Mouse (Mus musculus): ENCODE measurements at regions not wholly inside any gene's neighbourhood (a gene's known extent, or its start where the extent isn't known, plus 50 kb on each side); places are given as distances from the start of the nearest gene placed in this dataset.

GRCm38 (mm10) chr13:110802841-110803240, 408.0 kb downstream of the Plk2 start:
- H3K27ac ChIP-seq (ENCODE audit: poor library complexity, severe bottlenecking): no peak overlapping the region
- H3K36me3 ChIP-seq: no peaks in the 10 kb centered on the region
- no peaks in the 10 kb centered on the region for H3K27me3 ChIP-seq (replicated peaks)
- peaks cover 12% of the 10 kb centered on the region for H3K4me1 ChIP-seq (replicated peaks)
- H3K9me3 ChIP-seq (replicated peaks): no peaks in the 10 kb centered on the region
- no peak for ATAC-seq (ENCODE audit: insufficient number of reproducible peaks, low FRiP score)
- WGBS: 71% methylated on average over 6 of the region's 6 CpGs
- H3K4me3 ChIP-seq: no peak overlapping the region
- H3K4me2 ChIP-seq: no peak overlapping the region
- no peak overlapping the region for H3K9ac ChIP-seq

GRCm38 (mm10) chr13:110812401-110812800, 417.6 kb downstream of the Plk2 start:
- Histone ChIP-seq H3K9me3 (replicated peaks) (no peaks in the 10 kb centered on the region), H3K27ac (ENCODE audit: poor library complexity, severe bottlenecking) (no peak overlapping the region), H3K4me1 (replicated peaks) (no peaks in the 10 kb centered on the region), H3K4me3 (no peak overlapping the region), H3K27me3 (replicated peaks) (no peaks in the 10 kb centered on the region), H3K9ac (no peak overlapping the region), H3K4me2 (no peak overlapping the region), H3K36me3 (no peaks in the 10 kb centered on the region)
- 75% methylated on average over 6 of the region's 6 CpGs for WGBS
- no peak for ATAC-seq (ENCODE audit: insufficient number of reproducible peaks, low FRiP score)

GRCm38 (mm10) chr13:110814066-110814465, 419.2 kb downstream of the Plk2 start:
- H3K9ac ChIP-seq: no peak overlapping the region
- no peaks in the 10 kb centered on the region for H3K4me1 ChIP-seq (replicated peaks)
- H3K27ac ChIP-seq (ENCODE audit: poor library complexity, severe bottlenecking): no peak overlapping the region
- no peak overlapping the region for H3K4me3 ChIP-seq
- WGBS: 82% methylated on average over 1 of the region's 1 CpGs
- ATAC-seq (ENCODE audit: insufficient number of reproducible peaks, low FRiP score): no peak
- H3K27me3 ChIP-seq (replicated peaks): no peaks in the 10 kb centered on the region
- no peak overlapping the region for H3K4me2 ChIP-seq
- no peaks in the 10 kb centered on the region for H3K9me3 ChIP-seq (replicated peaks)
- H3K36me3 ChIP-seq: no peaks in the 10 kb centered on the region

GRCm38 (mm10) chr13:110819301-110819862, 424.5 kb downstream of the Plk2 start:
- H3K4me3 ChIP-seq: no peak overlapping the region
- H3K36me3 ChIP-seq: no peaks in the 10 kb centered on the region
- 55% methylated on average over 2 of the region's 2 CpGs for WGBS
- H3K27me3 ChIP-seq (replicated peaks): no peaks in the 10 kb centered on the region
- H3K4me2 ChIP-seq: no peak overlapping the region
- ATAC-seq (ENCODE audit: insufficient number of reproducible peaks, low FRiP score): no peak
- H3K27ac ChIP-seq (ENCODE audit: poor library complexity, severe bottlenecking): no peak overlapping the region
- H3K9ac ChIP-seq: no peak overlapping the region
- H3K4me1 ChIP-seq (replicated peaks): no peaks in the 10 kb centered on the region
- H3K9me3 ChIP-seq (replicated peaks): no peaks in the 10 kb centered on the region

GRCm38 (mm10) chr13:110824878-110825277, 429.9 kb upstream of the Actbl2 start:
- no peaks in the 10 kb centered on the region for H3K27me3 ChIP-seq (replicated peaks)
- H3K27ac ChIP-seq (ENCODE audit: poor library complexity, severe bottlenecking): no peak overlapping the region
- H3K36me3 ChIP-seq: no peaks in the 10 kb centered on the region
- H3K4me3 ChIP-seq: no peak overlapping the region
- H3K9me3 ChIP-seq (replicated peaks): no peaks in the 10 kb centered on the region
- no peak overlapping the region for H3K9ac ChIP-seq
- H3K4me2 ChIP-seq: no peak overlapping the region
- 78% methylated on average over 9 of the region's 9 CpGs for WGBS
- no peak for ATAC-seq (ENCODE audit: insufficient number of reproducible peaks, low FRiP score)
- H3K4me1 ChIP-seq (replicated peaks): no peaks in the 10 kb centered on the region

GRCm38 (mm10) chr13:110832442-110832841, 422.4 kb upstream of the Actbl2 start:
- Histone ChIP-seq H3K27me3 (replicated peaks) (no peaks in the 10 kb centered on the region), H3K4me3 (no peak overlapping the region), H3K9me3 (replicated peaks) (peaks cover 3% of the 10 kb centered on the region; the same call in 1 of the 2 replicates), H3K27ac (ENCODE audit: poor library complexity, severe bottlenecking) (no peak overlapping the region), H3K9ac (no peak overlapping the region), H3K36me3 (no peaks in the 10 kb centered on the region), H3K4me1 (replicated peaks) (no peaks in the 10 kb centered on the region), H3K4me2 (no peak overlapping the region)
- WGBS: 76% methylated on average over 5 of the region's 5 CpGs
- ATAC-seq (ENCODE audit: insufficient number of reproducible peaks, low FRiP score): no peak

- Histone ChIP-seq H3K27ac (ENCODE audit: poor library complexity, severe bottlenecking) (no peak overlapping the region), H3K4me3 (no peak overlapping the region), H3K9ac (no peak overlapping the region), H3K4me1 (replicated peaks) (no peaks in the 10 kb centered on the region), H3K4me2 (no peak overlapping the region), H3K36me3 (no peaks in the 10 kb centered on the region), H3K27me3 (replicated peaks) (no peaks in the 10 kb centered on the region), H3K9me3 (replicated peaks) (no peaks in the 10 kb centered on the region)
- ATAC-seq (ENCODE audit: insufficient number of reproducible peaks, low FRiP score): no peak
- WGBS: 80% methylated on average over 7 of the region's 7 CpGs
Observed at GRCm38 (mm10) chr13:110836936-110837335, 417.9 kb upstream of the Actbl2 start.

GRCm38 (mm10) chr13:110841949-110842348, 412.9 kb upstream of the Actbl2 start:
- Histone ChIP-seq H3K9me3 (replicated peaks) (no peaks in the 10 kb centered on the region), H3K4me3 (no peak overlapping the region), H3K4me2 (no peak overlapping the region), H3K9ac (no peak overlapping the region), H3K36me3 (no peaks in the 10 kb centered on the region), H3K27ac (ENCODE audit: poor library complexity, severe bottlenecking) (no peak overlapping the region), H3K4me1 (replicated peaks) (no peaks in the 10 kb centered on the region), H3K27me3 (replicated peaks) (no peaks in the 10 kb centered on the region)
- 84% methylated on average over 7 of the region's 7 CpGs for WGBS
- ATAC-seq (ENCODE audit: insufficient number of reproducible peaks, low FRiP score): no peak

GRCm38 (mm10) chr13:110845695-110846094, 409.1 kb upstream of the Actbl2 start:
- no peaks in the 10 kb centered on the region for H3K27me3 ChIP-seq (replicated peaks)
- H3K9me3 ChIP-seq (replicated peaks): no peaks in the 10 kb centered on the region
- H3K4me1 ChIP-seq (replicated peaks): no peaks in the 10 kb centered on the region
- no peak for ATAC-seq (ENCODE audit: insufficient number of reproducible peaks, low FRiP score)
- WGBS: 59% methylated on average over 2 of the region's 2 CpGs
- H3K27ac ChIP-seq (ENCODE audit: poor library complexity, severe bottlenecking): no peak overlapping the region
- H3K9ac ChIP-seq: no peak overlapping the region
- no peak overlapping the region for H3K4me3 ChIP-seq
- H3K4me2 ChIP-seq: no peak overlapping the region
- no peaks in the 10 kb centered on the region for H3K36me3 ChIP-seq

GRCm38 (mm10) chr13:110852996-110853727, 401.7 kb upstream of the Actbl2 start:
- WGBS: 76% methylated on average over 2 of the region's 2 CpGs
- no peak overlapping the region for H3K4me3 ChIP-seq
- no peak overlapping the region for H3K4me2 ChIP-seq
- no peaks in the 10 kb centered on the region for H3K36me3 ChIP-seq
- no peak for ATAC-seq (ENCODE audit: insufficient number of reproducible peaks, low FRiP score)
- H3K27ac ChIP-seq (ENCODE audit: poor library complexity, severe bottlenecking): no peak overlapping the region
- no peak overlapping the region for H3K9ac ChIP-seq
- H3K27me3 ChIP-seq (replicated peaks): no peaks in the 10 kb centered on the region
- no peaks in the 10 kb centered on the region for H3K9me3 ChIP-seq (replicated peaks)
- H3K4me1 ChIP-seq (replicated peaks): no peaks in the 10 kb centered on the region

GRCm38 (mm10) chr13:110854213-110854612, 400.6 kb upstream of the Actbl2 start:
- Histone ChIP-seq H3K9ac (no peak overlapping the region), H3K4me2 (no peak overlapping the region), H3K27ac (ENCODE audit: poor library complexity, severe bottlenecking) (no peak overlapping the region), H3K4me3 (no peak overlapping the region), H3K36me3 (no peaks in the 10 kb centered on the region), H3K27me3 (replicated peaks) (no peaks in the 10 kb centered on the region), H3K9me3 (replicated peaks) (no peaks in the 10 kb centered on the region), H3K4me1 (replicated peaks) (no peaks in the 10 kb centered on the region)
- WGBS: 44% methylated on average over 1 of the region's 1 CpGs
- no peak for ATAC-seq (ENCODE audit: insufficient number of reproducible peaks, low FRiP score)
